Mouse (Mus musculus) cerebellum, postnatal 25 days (tissue): ENCODE measurements around the gene Lbh.

Experiments used
- DNase-seq, 2 experiments: peaks; one replicate each; pipeline ENCODE4 v3.0.0; 2021; ENCODE audit warnings: mixed read lengths in 2 of 2

Lbh gene

DNA sequence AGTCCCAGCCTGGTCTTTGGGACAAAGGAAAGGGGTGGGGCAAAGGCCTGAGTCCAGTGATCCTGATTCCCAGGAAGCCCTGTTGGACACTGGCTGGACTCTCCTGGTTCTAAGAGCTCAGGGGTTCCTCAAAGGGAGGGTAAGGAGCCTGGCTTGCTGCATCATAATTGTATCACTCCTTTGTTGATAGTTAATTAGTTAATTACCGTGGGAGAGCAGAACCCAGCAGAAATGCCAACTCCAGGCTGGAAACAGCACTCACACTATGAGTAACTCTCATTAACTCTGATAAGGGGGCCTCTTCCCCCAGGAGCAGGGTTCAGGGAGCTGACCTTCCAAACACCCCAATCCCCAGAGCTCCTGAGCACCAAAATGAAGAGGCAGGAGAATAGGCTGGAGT lies 59.5 kb downstream of the Lbh start:
- DNase-seq = no peak

- no peak for DNase-seq
Observed at GRCm38 (mm10) chr17:72982156-72982555, 64.1 kb downstream of the Lbh start.

- DNase-seq = no peak
Observed at GRCm38 (mm10) chr17:72983471-72983870, 65.4 kb downstream of the Lbh start.

GRCm38 (mm10) chr17:72989025-72989424 lies 70.9 kb downstream of the Lbh start:
- DNase-seq = no peak
